Mouse (Mus musculus) ES-Bruce4 (cell line): Measurements from ENCODE around the gene Igf1r. TPM values are rescaled to one million over a fixed set of nuclear protein-coding genes. Genes with fewer than 3 reads are reported as not detected.

Source experiments
- H3K27ac ChIP-seq: 2 replicates; pipeline ENCODE4 v1.5.1; 2012; ENCODE audit warnings: low read length, inconsistent platforms; ENCODE audit not compliant: insufficient read depth
- H3K27me3 ChIP-seq: 2 replicates; pipeline ENCODE4 v1.6.1; 2012; ENCODE audit warnings: mild to moderate bottlenecking, low read length, inconsistent platforms; ENCODE audit not compliant: control insufficient read depth, poor library complexity, insufficient read depth, severe bottlenecking
- H3K36me3 ChIP-seq: 2 replicates; pipeline ENCODE4 v1.6.1; 2012; ENCODE audit warnings: inconsistent platforms, mild to moderate bottlenecking, low read length, moderate library complexity; ENCODE audit not compliant: control insufficient read depth, poor library complexity, insufficient read depth, severe bottlenecking
- H3K4me1 ChIP-seq: one replicate; pipeline ENCODE4 v1.8.1; 2011; ENCODE audit warnings: low read length; ENCODE audit not compliant: control insufficient read depth, insufficient read depth
- H3K4me3 ChIP-seq: 2 replicates; pipeline ENCODE4 v1.5.1; 2011; ENCODE audit warnings: low read depth, mild to moderate bottlenecking, low read length
- H3K9ac ChIP-seq: 2 replicates; pipeline ENCODE4 v1.6.1; 2012; ENCODE audit warnings: low read depth, mild to moderate bottlenecking, inconsistent platforms; ENCODE audit not compliant: poor library complexity, severe bottlenecking
- H3K9me3 ChIP-seq: replicated peaks from 2 replicates; pipeline ENCODE4 v1.6.1; 2012; ENCODE audit warnings: mild to moderate bottlenecking, low read length, inconsistent platforms; ENCODE audit not compliant: control insufficient read depth, poor library complexity, insufficient read depth, severe bottlenecking
- CTCF ChIP-seq: IDR thresholded peaks from one replicate; pipeline ENCODE4 v1.8.1; 2011; ENCODE audit warnings: low read depth, low read length
- EP300 ChIP-seq: IDR thresholded peaks from 2 replicates; pipeline ENCODE4 v1.6.1; 2011; ENCODE audit warnings: low read depth, low read length; ENCODE audit not compliant: insufficient read depth
- POLR2A ChIP-seq: IDR thresholded peaks from one replicate; pipeline ENCODE4 v1.8.1; 2011; ENCODE audit warnings: low read length; ENCODE audit not compliant: insufficient read depth
- polyA plus RNA-seq: library from polyadenylated mRNA; stranded (reverse); fragments of >200 nt; gene quantifications from 2 replicates; pipeline ENCODE4 v1.2.4, GENCODE M21; 2011; ENCODE audit warnings: low read depth; ENCODE audit not compliant: missing spikeins, insufficient read depth, insufficient read length

Igf1r gene
- polyA plus RNA-seq, 1 experiment: 58.4 TPM

GRCm38 (mm10) chr7:68277054-68277896 lies 324.6 kb downstream of the Igf1r start:
- H3K27ac ChIP-seq: no peak overlapping the region
- no peak overlapping the region for H3K4me3 ChIP-seq
- no peak overlapping the region for H3K9ac ChIP-seq
- TF ChIP-seq EP300 (no peak), POLR2A (no peak), CTCF (no peak)
- no peaks in the 10 kb centered on the region for H3K27me3 ChIP-seq
- H3K36me3 ChIP-seq: no peaks in the 10 kb centered on the region
- H3K4me1 ChIP-seq: peaks cover 3% of the 10 kb centered on the region
- no peaks in the 10 kb centered on the region for H3K9me3 ChIP-seq

- Histone ChIP-seq H3K27me3 (no peaks in the 10 kb centered on the region), H3K36me3 (no peaks in the 10 kb centered on the region), H3K4me3 (no peak overlapping the region), H3K9me3 (no peaks in the 10 kb centered on the region), H3K9ac (no peak overlapping the region), H3K27ac (no peak overlapping the region), H3K4me1 (peaks cover 3% of the 10 kb centered on the region)
- TF ChIP-seq CTCF (no peak), POLR2A (no peak), EP300 (no peak)
These were observed 325.3 kb downstream of the Igf1r start for GRCm38 (mm10) chr7:68277897-68278270.

DNA sequence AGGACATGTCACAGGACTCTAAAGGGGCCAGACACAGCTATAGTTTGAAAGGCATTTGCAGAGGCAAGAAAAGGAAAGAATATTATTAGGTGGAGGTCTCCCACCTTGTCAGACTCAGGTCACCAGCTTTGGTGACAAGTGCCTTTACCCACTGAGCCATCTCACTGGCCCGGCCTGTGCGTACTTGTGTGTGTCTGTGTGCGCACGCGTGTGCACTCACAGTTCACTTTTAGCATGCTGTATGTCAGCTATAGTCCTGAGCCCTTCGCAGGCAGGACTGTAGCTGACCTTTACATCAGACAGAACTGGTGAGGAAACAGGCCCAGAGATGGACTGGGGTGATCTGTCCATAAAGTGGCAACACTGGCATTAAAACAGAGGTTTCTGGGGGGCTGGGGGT lies 325.8 kb downstream of the Igf1r start:
- H3K27ac ChIP-seq: no peak overlapping the region
- no peaks in the 10 kb centered on the region for H3K27me3 ChIP-seq
- H3K4me3 ChIP-seq: no peak overlapping the region
- no peak for TF ChIP-seq POLR2A
- no peak for TF ChIP-seq EP300
- no peaks in the 10 kb centered on the region for H3K36me3 ChIP-seq
- no peak overlapping the region for H3K9ac ChIP-seq
- H3K4me1 ChIP-seq: peaks cover 3% of the 10 kb centered on the region
- no peaks in the 10 kb centered on the region for H3K9me3 ChIP-seq

DNA sequence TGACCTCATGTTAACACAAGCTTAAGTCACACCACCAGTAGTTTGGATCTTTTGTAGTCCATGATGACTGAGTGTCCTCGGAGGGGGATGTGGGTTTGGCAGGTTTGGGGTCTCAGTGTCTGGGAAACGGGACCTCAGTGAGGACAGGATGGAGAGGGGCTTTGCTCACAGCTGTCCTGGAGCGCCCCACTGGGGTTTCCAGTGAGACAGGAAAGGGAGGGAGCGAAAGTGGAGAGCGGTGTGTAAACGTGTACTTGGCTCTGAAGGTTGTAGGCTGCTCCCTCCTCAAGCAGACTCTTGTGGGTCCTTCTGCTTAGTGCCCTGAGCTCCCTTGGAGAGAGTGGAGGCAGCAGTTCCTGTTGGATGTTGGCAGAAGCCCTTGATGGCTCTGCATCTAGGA lies 326.3 kb downstream of the Igf1r start:
- Histone ChIP-seq H3K36me3 (no peaks in the 10 kb centered on the region), H3K27me3 (no peaks in the 10 kb centered on the region), H3K27ac (no peak overlapping the region), H3K9me3 (no peaks in the 10 kb centered on the region), H3K9ac (no peak overlapping the region), H3K4me1 (peaks cover 3% of the 10 kb centered on the region), H3K4me3 (no peak overlapping the region)
- TF ChIP-seq CTCF (peak; percentile 3), POLR2A (no peak), EP300 (no peak)

- H3K4me3 ChIP-seq: no peak overlapping the region
- H3K9ac ChIP-seq: no peak overlapping the region
- H3K36me3 ChIP-seq: no peaks in the 10 kb centered on the region
- H3K4me1 ChIP-seq: peaks cover 3% of the 10 kb centered on the region
- H3K9me3 ChIP-seq: no peaks in the 10 kb centered on the region
- no peaks in the 10 kb centered on the region for H3K27me3 ChIP-seq
- TF ChIP-seq POLR2A (no peak), CTCF (no peak)
- no peak overlapping the region for H3K27ac ChIP-seq
These were observed 326.9 kb downstream of the Igf1r start for GRCm38 (mm10) chr7:68279481-68279880.

- Histone ChIP-seq H3K4me3 (no peak overlapping the region), H3K4me1 (peaks cover 3% of the 10 kb centered on the region), H3K36me3 (no peaks in the 10 kb centered on the region), H3K9me3 (no peaks in the 10 kb centered on the region), H3K27me3 (no peaks in the 10 kb centered on the region), H3K27ac (no peak overlapping the region), H3K9ac (no peak overlapping the region)
- TF ChIP-seq EP300: no peak
- TF ChIP-seq CTCF: no peak
- TF ChIP-seq POLR2A: no peak
These were observed 327.8 kb downstream of the Igf1r start for GRCm38 (mm10) chr7:68280352-68280869.
